Mouse (Mus musculus): ENCODE data around the gene Vps13a. TPM values are rescaled to one million over a fixed set of nuclear protein-coding genes. Genes with fewer than 3 reads are reported as not detected.
A peak's percentile ranks its signal among the peaks of the same experiment; 100 is the strongest.
"Not testable (repeated sequence)": the region's sequence is repeated elsewhere in the genome, so short reads cannot be mapped to it uniquely, and the experiment has no call there.

The Vps13a gene
- polyA plus RNA-seq, 1 experiment from 2014 or later = 7.9 TPM

- Histone ChIP-seq H3K4me2 (no peak overlapping the region), H3K9ac (no peak overlapping the region), H3K27ac (no peak overlapping the region), H3K9me3 (replicated peaks) (no peaks in the 10 kb centered on the region; the same call in 1 of the 2 replicates), H3K27me3 (no peaks in the 10 kb centered on the region), H3K36me3 (ENCODE audit: poor library complexity, severe bottlenecking) (no peaks in the 10 kb centered on the region), H3K4me1 (no peaks in the 10 kb centered on the region), H3K4me3 (no peak overlapping the region)
- WGBS = 79% methylated on average over 4 of the region's 4 CpGs
- ATAC-seq = no peak
Observed at GRCm38 (mm10) chr19:16789930-16790329, 9.2 kb upstream of the Vps13a start.

GRCm38 (mm10) chr19:16784879-16785278 is 4.1 kb upstream of the Vps13a start:
- no peaks in the 10 kb centered on the region for H3K36me3 ChIP-seq (ENCODE audit: poor library complexity, severe bottlenecking)
- no peak overlapping the region for H3K27ac ChIP-seq
- peaks cover 12% of the 10 kb centered on the region for H3K27me3 ChIP-seq
- no peak overlapping the region for H3K4me3 ChIP-seq
- no peaks in the 10 kb centered on the region for H3K9me3 ChIP-seq (replicated peaks)
- ATAC-seq = no peak
- H3K9ac ChIP-seq = no peak overlapping the region
- H3K4me1 ChIP-seq = peaks cover 4% of the 10 kb centered on the region; the same call in 1 of the 2 replicates
- H3K4me2 ChIP-seq = no peak overlapping the region
- 20% methylated on average over 3 of the region's 3 CpGs for WGBS

- Histone ChIP-seq H3K9ac (peak overlapping the region; percentile 52), H3K4me3 (peak overlapping the region; percentile 71), H3K27ac (no peak overlapping the region), H3K9me3 (replicated peaks) (no peaks in the 10 kb centered on the region), H3K27me3 (peaks cover 16% of the 10 kb centered on the region), H3K4me1 (peaks cover 10% of the 10 kb centered on the region), H3K4me2 (peak overlapping the region; percentile 95), H3K36me3 (ENCODE audit: poor library complexity, severe bottlenecking) (no peaks in the 10 kb centered on the region)
- 14% methylated on average over 10 of the region's 10 CpGs for WGBS
- ATAC-seq = peak; percentile 4; the same call in 1 of the 2 replicates
Observed at GRCm38 (mm10) chr19:16781406-16782019, 780 bp upstream of the Vps13a start.

DNA sequence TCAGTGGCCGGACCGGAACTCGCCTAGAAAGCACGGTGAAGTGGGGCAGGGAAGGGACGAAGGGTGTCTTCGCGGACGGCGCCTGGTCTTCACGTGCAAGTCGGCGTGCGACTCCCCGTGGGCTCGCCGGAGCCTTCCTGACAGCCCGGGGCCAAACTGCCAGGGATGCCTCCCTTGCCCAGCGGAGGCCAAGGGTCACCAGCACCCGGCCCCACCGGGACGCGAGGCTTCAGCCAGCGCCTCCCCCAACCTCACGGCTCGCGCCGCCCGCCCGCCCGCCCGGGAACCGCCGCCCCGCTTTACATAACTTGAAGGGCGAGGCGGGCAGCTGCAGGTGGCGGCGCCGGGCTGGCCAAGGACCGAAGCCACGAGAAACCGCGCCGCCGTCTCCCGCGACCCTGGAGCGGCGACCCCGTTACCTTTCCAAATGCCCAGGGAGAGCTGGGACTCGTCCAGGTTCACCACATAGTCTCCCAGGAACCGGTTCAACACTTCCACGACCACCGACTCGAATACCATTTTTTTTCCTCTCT is 416 bp downstream of the Vps13a start:
- H3K27me3 ChIP-seq = peaks cover 16% of the 10 kb centered on the region
- H3K4me1 ChIP-seq = peaks cover 10% of the 10 kb centered on the region
- H3K4me3 ChIP-seq = peak overlapping the region; percentile 71
- ATAC-seq = peak; percentile 64
- peak overlapping the region; percentile 95 for H3K4me2 ChIP-seq
- no peaks in the 10 kb centered on the region for H3K9me3 ChIP-seq (replicated peaks)
- no peaks in the 10 kb centered on the region for H3K36me3 ChIP-seq (ENCODE audit: poor library complexity, severe bottlenecking)
- H3K27ac ChIP-seq = no peak overlapping the region
- under 1% methylated on average over 51 of the region's 55 CpGs for WGBS
- H3K9ac ChIP-seq = peak overlapping the region; percentile 70

DNA sequence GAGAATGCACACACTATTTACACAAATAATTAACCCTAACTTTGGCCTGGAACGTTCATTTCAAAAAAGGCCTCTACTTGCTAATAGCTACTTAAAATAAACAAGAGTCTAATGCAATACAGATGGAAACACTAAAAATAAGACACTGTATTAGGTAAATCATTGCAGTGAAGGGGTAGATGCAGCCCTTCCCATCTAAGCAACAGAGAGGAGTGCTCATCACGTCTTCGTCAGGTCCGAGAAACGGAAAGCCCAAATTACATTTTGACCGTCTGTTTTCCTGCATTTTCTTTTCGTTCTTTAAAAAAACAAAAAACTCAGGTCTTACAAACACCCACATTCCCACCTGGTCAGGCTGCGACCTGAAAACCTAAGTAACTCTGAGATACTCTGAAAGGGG is 947 bp downstream of the Vps13a start:
- Histone ChIP-seq H3K4me3 (peak overlapping the region; percentile 71), H3K9ac (peak overlapping the region; percentile 70), H3K27me3 (peaks cover 16% of the 10 kb centered on the region), H3K27ac (no peak overlapping the region), H3K4me1 (peaks cover 10% of the 10 kb centered on the region), H3K9me3 (replicated peaks) (no peaks in the 10 kb centered on the region), H3K4me2 (peak overlapping the region; percentile 95), H3K36me3 (ENCODE audit: poor library complexity, severe bottlenecking) (no peaks in the 10 kb centered on the region)
- ATAC-seq = no peak
- WGBS = 21% methylated on average over 8 of the region's 8 CpGs

DNA sequence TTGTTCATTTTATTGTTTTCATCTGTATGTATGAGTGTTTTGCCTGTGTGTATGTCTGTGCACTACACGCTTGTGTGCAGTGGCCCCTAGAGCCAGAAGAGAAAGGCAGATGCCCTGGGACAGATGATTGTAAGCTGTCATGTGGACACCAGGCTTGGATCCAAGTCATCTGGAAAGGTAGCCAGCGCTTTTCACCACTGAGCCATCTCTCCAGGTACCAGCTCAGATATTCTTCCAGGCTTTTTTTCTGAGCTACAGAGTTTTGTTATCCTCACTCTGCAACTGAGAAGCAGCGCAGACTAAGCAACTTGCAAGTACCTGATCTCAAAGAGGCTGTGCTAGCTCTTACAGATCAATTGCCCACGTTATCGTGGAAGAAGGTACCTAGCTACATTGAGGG is 1.5 kb downstream of the Vps13a start:
- Histone ChIP-seq H3K4me1 (peaks cover 10% of the 10 kb centered on the region), H3K9ac (no peak overlapping the region), H3K36me3 (ENCODE audit: poor library complexity, severe bottlenecking) (no peaks in the 10 kb centered on the region), H3K4me3 (no peak overlapping the region), H3K27me3 (peaks cover 16% of the 10 kb centered on the region), H3K4me2 (0 out of 2 replicates have a peak overlapping the region, but pooled peaks have one; percentile 16), H3K27ac (no peak overlapping the region), H3K9me3 (replicated peaks) (no peaks in the 10 kb centered on the region)
- ATAC-seq = no peak
- 65% methylated on average over 5 of the region's 5 CpGs for WGBS

GRCm38 (mm10) chr19:16778578-16778977 is 2.2 kb downstream of the Vps13a start:
- no peak for ATAC-seq
- no peak overlapping the region for H3K4me3 ChIP-seq
- H3K4me1 ChIP-seq = peaks cover 10% of the 10 kb centered on the region
- H3K27me3 ChIP-seq = peaks cover 16% of the 10 kb centered on the region
- WGBS = 75% methylated on average over 6 of the region's 6 CpGs
- no peak overlapping the region for H3K4me2 ChIP-seq
- H3K27ac ChIP-seq = no peak overlapping the region
- no peak overlapping the region for H3K9ac ChIP-seq
- no peaks in the 10 kb centered on the region for H3K36me3 ChIP-seq (ENCODE audit: poor library complexity, severe bottlenecking)
- H3K9me3 ChIP-seq (replicated peaks) = no peaks in the 10 kb centered on the region

DNA sequence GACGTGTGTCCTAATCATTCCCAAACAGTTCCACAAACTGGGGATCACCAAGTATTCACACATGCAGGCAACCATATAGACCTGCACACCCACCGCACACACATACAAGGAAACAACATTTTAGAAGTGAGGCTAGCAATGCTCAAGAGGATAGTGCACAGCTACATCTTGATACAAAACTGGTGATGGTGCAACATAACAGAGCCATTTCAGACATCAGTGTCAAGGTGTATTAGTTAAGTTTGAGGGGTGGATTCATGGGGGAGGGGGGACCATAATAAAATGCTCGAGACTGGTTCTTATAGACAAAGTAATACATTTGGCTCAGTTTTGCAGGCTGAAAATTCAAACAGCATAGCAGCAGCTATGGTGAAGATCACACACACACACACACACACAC is 2.8 kb downstream of the Vps13a start:
- H3K27me3 ChIP-seq = peaks cover 15% of the 10 kb centered on the region
- no peak for ATAC-seq

GRCm38 (mm10) chr19:16777391-16777790 is 3.3 kb downstream of the Vps13a start:
- not testable (repeated sequence) for H3K4me3 ChIP-seq; H3K4me1 ChIP-seq; H3K9me3 ChIP-seq (replicated peaks); H3K4me2 ChIP-seq; H3K36me3 ChIP-seq (ENCODE audit: poor library complexity, severe bottlenecking); H3K9ac ChIP-seq; H3K27ac ChIP-seq; ATAC-seq
- H3K27me3 ChIP-seq = peaks cover 10% of the 10 kb centered on the region

More for the DNA sequence above, 2.8 kb downstream of the Vps13a start:
- Histone ChIP-seq H3K27ac (no peak overlapping the region), H3K9ac (no peak overlapping the region), H3K9me3 (replicated peaks) (no peaks in the 10 kb centered on the region), H3K36me3 (ENCODE audit: poor library complexity, severe bottlenecking) (no peaks in the 10 kb centered on the region), H3K4me2 (no peak overlapping the region), H3K4me3 (no peak overlapping the region), H3K4me1 (peaks cover 10% of the 10 kb centered on the region)
- WGBS = 82% methylated on average over 3 of the region's 3 CpGs

GRCm38 (mm10) chr19:16773237-16774016 is 7.3 kb downstream of the Vps13a start:
- H3K9me3 ChIP-seq (replicated peaks) = no peaks in the 10 kb centered on the region

DNA sequence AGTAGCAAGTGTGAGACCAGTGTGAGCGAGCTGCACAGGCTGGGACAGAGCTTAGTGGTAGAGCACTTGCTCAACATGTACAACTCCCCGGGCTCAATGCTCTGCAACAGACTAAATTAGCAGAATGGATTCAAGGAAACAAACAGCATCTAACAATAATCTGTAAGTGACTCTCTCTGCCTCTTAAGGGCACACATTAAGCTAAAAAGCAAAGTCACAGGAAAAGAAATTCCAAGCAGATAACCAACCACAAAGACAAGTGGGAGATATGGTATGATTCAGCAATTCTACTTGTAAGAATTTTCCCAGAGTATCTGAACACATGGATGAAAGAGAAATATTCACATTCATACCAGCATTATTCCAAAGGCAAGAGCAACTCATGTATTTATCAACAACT is 13.3 kb downstream of the Vps13a start:
- Histone ChIP-seq H3K4me3 (no peak overlapping the region), H3K27me3 (no peaks in the 10 kb centered on the region), H3K4me1 (no peaks in the 10 kb centered on the region), H3K27ac (no peak overlapping the region), H3K4me2 (no peak overlapping the region), H3K36me3 (ENCODE audit: poor library complexity, severe bottlenecking) (no peaks in the 10 kb centered on the region), H3K9me3 (replicated peaks) (no peaks in the 10 kb centered on the region), H3K9ac (no peak overlapping the region)
- 84% methylated on average over 2 of the region's 2 CpGs for WGBS
- ATAC-seq = no peak

More at GRCm38 (mm10) chr19:16773237-16774016, 7.3 kb downstream of the Vps13a start:
- no peak for ATAC-seq
- Histone ChIP-seq H3K4me1 (no peaks in the 10 kb centered on the region), H3K27ac (no peak overlapping the region), H3K36me3 (ENCODE audit: poor library complexity, severe bottlenecking) (no peaks in the 10 kb centered on the region), H3K4me3 (no peak overlapping the region), H3K27me3 (no peaks in the 10 kb centered on the region), H3K4me2 (no peak overlapping the region), H3K9ac (no peak overlapping the region)
- 68% methylated on average over 11 of the region's 11 CpGs for WGBS

DNA sequence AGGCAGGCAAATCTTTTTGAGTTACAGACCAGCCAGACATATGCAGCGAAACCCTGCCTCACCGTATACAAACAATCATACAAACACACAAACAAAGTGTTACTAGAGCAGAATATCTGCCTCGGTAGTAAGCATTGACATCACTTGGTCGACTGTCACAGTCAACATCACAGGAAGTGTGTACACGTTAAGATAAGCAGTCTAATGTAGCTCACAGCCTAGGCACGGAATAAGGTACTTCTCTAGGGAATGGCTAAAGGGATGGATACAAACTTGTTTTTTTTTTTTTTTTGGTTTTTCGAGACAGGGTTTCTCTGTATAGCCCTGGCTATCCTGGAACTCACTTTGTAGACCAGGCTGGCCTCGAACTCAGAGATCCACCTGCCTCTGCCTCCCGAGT is 23.3 kb downstream of the Vps13a start:
- H3K4me2 ChIP-seq; H3K4me1 ChIP-seq; ATAC-seq; H3K4me3 ChIP-seq; H3K27me3 ChIP-seq; H3K36me3 ChIP-seq (ENCODE audit: poor library complexity, severe bottlenecking); H3K9me3 ChIP-seq (replicated peaks); H3K27ac ChIP-seq; H3K9ac ChIP-seq: not testable (repeated sequence)
- 96% methylated on average over 9 of the region's 9 CpGs for WGBS

All from forebrain, embryonic 13.5 days (tissue).